ENCODE assay signal across 23 mouse cellular contexts in genomic region chr14:39043384-39043783, GRCm38 (mm10).
DNase-seq lines count a peak whose midpoint lies in the region; ATAC-seq and TF ChIP-seq lines count a peak whose summit lies in the region.
"Had no signal": no experiment of that assay in that cellular context is flagged by ENCODE, and none has a peak within 500 bp of the region (broad histone marks: within the 10 kb centered on the region; RNA-seq: fewer than 3 reads in every experiment).

No protein-coding gene starts in this region.

- no peaks in the 10 kb centered on the region for H3K4me1 ChIP-seq in forebrain, embryonic 13.5 days
- no peaks in the 10 kb centered on the region for H3K4me1 ChIP-seq in forebrain, embryonic 11.5 days (replicated peaks; ENCODE audit: control insufficient read depth, insufficient read depth, low read length)
- H3K4me1 ChIP-seq in forebrain, embryonic 16.5 days (replicated peaks; ENCODE audit: control insufficient read depth, insufficient read depth, low read length) = peaks cover 9% of the 10 kb centered on the region
- H3K4me1 ChIP-seq: embryonic facial prominence, embryonic 12.5 days; heart, embryonic 13.5 days; limb, embryonic 13.5 days; lung, embryonic 15.5 days; midbrain, embryonic 12.5 days; neural tube, embryonic 12.5 days had no signal

- no peaks in the 10 kb centered on the region for H3K27me3 ChIP-seq in forebrain, embryonic 13.5 days
- no peaks in the 10 kb centered on the region for H3K27me3 ChIP-seq in forebrain, embryonic 11.5 days (ENCODE audit: control insufficient read depth, insufficient read depth, low read length)
- no peaks in the 10 kb centered on the region for H3K27me3 ChIP-seq in forebrain, embryonic 16.5 days (replicated peaks; ENCODE audit: control insufficient read depth, insufficient read depth, low read length)
- H3K27me3 ChIP-seq: embryonic facial prominence, embryonic 12.5 days; heart, embryonic 13.5 days; limb, embryonic 13.5 days; lung, embryonic 15.5 days; midbrain, embryonic 12.5 days; neural tube, embryonic 12.5 days had no signal

- ATAC-seq in forebrain, embryonic 13.5 days = peak; percentile 36; the same call in 1 of the 2 replicates
- no peak for ATAC-seq in forebrain, embryonic 11.5 days (replicated peaks; ENCODE audit: low FRiP score)
- peak; percentile 53 for ATAC-seq in forebrain, embryonic 16.5 days
- ATAC-seq: CD4-positive, CD25-positive, alpha-beta regulatory T cell, adult 4 months; intestine, embryonic 16.5 days had no signal

- no peak overlapping the region for H3K9ac ChIP-seq in forebrain, embryonic 13.5 days
- no peak overlapping the region for H3K9ac ChIP-seq in forebrain, embryonic 11.5 days (ENCODE audit: low read length)
- no peak overlapping the region for H3K9ac ChIP-seq in forebrain, embryonic 16.5 days (replicated peaks; ENCODE audit: low read depth, low read length)
- H3K9ac ChIP-seq: embryonic facial prominence, embryonic 12.5 days; heart, embryonic 13.5 days; limb, embryonic 13.5 days; lung, embryonic 15.5 days; midbrain, embryonic 12.5 days; neural tube, embryonic 12.5 days had no signal

- H3K36me3 ChIP-seq in forebrain, embryonic 13.5 days (ENCODE audit: poor library complexity, severe bottlenecking) = no peaks in the 10 kb centered on the region
- H3K36me3 ChIP-seq in forebrain, embryonic 11.5 days (ENCODE audit: control insufficient read depth, insufficient read depth, low read length) = no peaks in the 10 kb centered on the region
- H3K36me3 ChIP-seq in forebrain, embryonic 16.5 days (ENCODE audit: control insufficient read depth, insufficient read depth) = no peaks in the 10 kb centered on the region
- H3K36me3 ChIP-seq: embryonic facial prominence, embryonic 12.5 days; heart, embryonic 13.5 days; limb, embryonic 13.5 days; lung, embryonic 15.5 days; midbrain, embryonic 12.5 days; neural tube, embryonic 12.5 days had no signal

- no peak overlapping the region for H3K4me3 ChIP-seq in forebrain, embryonic 13.5 days
- H3K4me3 ChIP-seq in forebrain, embryonic 11.5 days (ENCODE audit: low read depth, low read length) = no peak overlapping the region
- no peak overlapping the region for H3K4me3 ChIP-seq in layer of hippocampus, adult 2 months
- H3K4me3 ChIP-seq in forebrain, embryonic 16.5 days (replicated peaks; ENCODE audit: low read length) = no peak overlapping the region
- H3K4me3 ChIP-seq: embryonic facial prominence, embryonic 12.5 days; heart, embryonic 13.5 days; limb, embryonic 13.5 days; lung, embryonic 15.5 days; midbrain, embryonic 12.5 days; myocyte; neural tube, embryonic 12.5 days had no signal

- no peak for DNase-seq in forebrain, embryonic 11.5 days (ENCODE audit: low spot score)
- no peak for DNase-seq in layer of hippocampus, adult 2 months (ENCODE audit: low spot score in 2 of 2)
- DNase-seq in layer of hippocampus, adult 8-10 months (ENCODE audit: low spot score in 2 of 2) = no peak
- peak; percentile 37 for DNase-seq in brain, adult 2 months (ENCODE audit: low read depth, low spot score)
- no peak for DNase-seq in ovary, postnatal 36 days (ENCODE audit: low spot score)
- DNase-seq: adrenal gland, postnatal 14 days; gastrocnemius, postnatal 10 days; heart, postnatal 10 days; kidney, adult 9 months; kidney, postnatal 10 days; right cerebral cortex, postnatal 4 days had no signal

- no peak overlapping the region for H3K27ac ChIP-seq in forebrain, embryonic 13.5 days
- no peak overlapping the region for H3K27ac ChIP-seq in forebrain, embryonic 11.5 days (ENCODE audit: low read depth, low read length)
- peak overlapping the region; percentile 87 for H3K27ac ChIP-seq in layer of hippocampus, adult 2 months
- peak overlapping the region; percentile 41 for H3K27ac ChIP-seq in forebrain, embryonic 16.5 days (ENCODE audit: low read length)
- H3K27ac ChIP-seq: embryonic facial prominence, embryonic 12.5 days; heart, embryonic 13.5 days; limb, embryonic 13.5 days; lung, embryonic 15.5 days; midbrain, embryonic 12.5 days; neural tube, embryonic 12.5 days had no signal

- H3K9me3 ChIP-seq in forebrain, embryonic 13.5 days (replicated peaks) = no peaks in the 10 kb centered on the region
- no peaks in the 10 kb centered on the region for H3K9me3 ChIP-seq in forebrain, embryonic 11.5 days (ENCODE audit: control insufficient read depth, low read length)
- no peaks in the 10 kb centered on the region for H3K9me3 ChIP-seq in forebrain, embryonic 16.5 days (ENCODE audit: control insufficient read depth, low read length)
- H3K9me3 ChIP-seq: embryonic facial prominence, embryonic 12.5 days; heart, embryonic 13.5 days; limb, embryonic 13.5 days; lung, embryonic 15.5 days; midbrain, embryonic 12.5 days; neural tube, embryonic 12.5 days had no signal

- no peak overlapping the region for H3K4me2 ChIP-seq in forebrain, embryonic 13.5 days
- no peak overlapping the region for H3K4me2 ChIP-seq in forebrain, embryonic 11.5 days (ENCODE audit: low read depth, low read length, severe bottlenecking)
- no peak overlapping the region for H3K4me2 ChIP-seq in forebrain, embryonic 16.5 days (ENCODE audit: low read length)
- H3K4me2 ChIP-seq: embryonic facial prominence, embryonic 12.5 days; heart, embryonic 13.5 days; limb, embryonic 13.5 days; liver, embryonic 11.5 days; lung, embryonic 15.5 days; midbrain, embryonic 12.5 days; neural tube, embryonic 12.5 days had no signal

- WGBS in forebrain, embryonic 13.5 days = 69% methylated on average over 5 of the region's 5 CpGs
- 80% methylated on average over 5 of the region's 5 CpGs for WGBS in forebrain, embryonic 11.5 days
- WGBS in forebrain, embryonic 16.5 days = 51% methylated on average over 5 of the region's 5 CpGs

- TF ChIP-seq CTCF in layer of hippocampus, adult 2 months (conservative IDR thresholded peaks at IDR 0.05) = no peak

Comparison
In these comparisons a context has a peak if more than half of its experiments do, and no peak if none do; other contexts are left out.
1. H3K27ac ChIP-seq: peak in layer of hippocampus, adult 2 months (single experiment) and forebrain, embryonic 16.5 days (single experiment); none in forebrain, embryonic 13.5 days (single experiment) and forebrain, embryonic 11.5 days (single experiment).